Mouse (Mus musculus) CH12.LX (cell line): ENCODE data around the gene Lztr1. TPM values are rescaled to one million over a fixed set of nuclear protein-coding genes. Genes with fewer than 3 reads are reported as not detected.

Source experiments
- DNase-seq: peaks from one replicate; pipeline ENCODE4 v3.0.0-alpha.2; 2013; ENCODE audit errors: extremely low read depth
- H3K27ac ChIP-seq: 2 replicates; pipeline ENCODE4 v1.5.1; 2012; ENCODE audit warnings: low read depth, mild to moderate bottlenecking, control low read depth, moderate library complexity; ENCODE audit not compliant: insufficient read depth
- H3K27me3 ChIP-seq: replicated peaks from 2 replicates; pipeline ENCODE3; 2012; ENCODE audit warnings: inconsistent platforms
- H3K36me3 ChIP-seq, 2 experiments: replicated peaks in 1 of 2; 2 replicates each; pipeline versions ENCODE3 to v1.6.1; 2012; ENCODE audit warnings: inconsistent platforms in 1 of 2, low read length in 1 of 2, mild to moderate bottlenecking in 1 of 2, mixed read lengths in 1 of 2, moderate library complexity in 1 of 2; ENCODE audit not compliant: control insufficient read depth in 1 of 2, insufficient read depth in 1 of 2
- H3K4me1 ChIP-seq, 2 experiments: 2 replicates each; pipeline ENCODE4 v1.6.1; 2012; ENCODE audit warnings: inconsistent platforms in 1 of 2, moderate library complexity in 1 of 2; ENCODE audit not compliant: insufficient read depth in 2 of 2, control insufficient read depth in 1 of 2
- H3K4me2 ChIP-seq: 2 replicates; pipeline ENCODE4 v1.6.1; 2012; ENCODE audit warnings: low read depth, mild to moderate bottlenecking, control low read depth; ENCODE audit not compliant: poor library complexity, insufficient read depth, severe bottlenecking
- H3K4me3 ChIP-seq, 3 experiments: fragments of 150-350 bp in 1 of 3; sonication (generic) in 1 of 3; replicated peaks in 1 of 3; 2 replicates each; pipeline versions ENCODE3 to v1.5.1; 2011 to 2012; ENCODE audit warnings: low read depth in 2 of 3, low read length in 2 of 3, mild to moderate bottlenecking in 2 of 3, moderate library complexity in 2 of 3, control low read depth in 1 of 3, improper control_type of control experiment in 1 of 3, inconsistent platforms in 1 of 3, mixed read lengths in 1 of 3; ENCODE audit not compliant: poor library complexity in 1 of 3
- H3K79me2 ChIP-seq: replicated peaks from 2 replicates; pipeline ENCODE4 v1.6.1; 2012; ENCODE audit warnings: mild to moderate bottlenecking, moderate library complexity; ENCODE audit not compliant: control insufficient read depth, poor library complexity, insufficient read depth, severe bottlenecking; ENCODE audit errors: extremely low read depth
- H3K9ac ChIP-seq: 2 replicates; pipeline ENCODE4 v1.6.1; 2012; ENCODE audit warnings: low read depth, mild to moderate bottlenecking, control low read depth, moderate library complexity; ENCODE audit not compliant: insufficient read depth
- H3K9me3 ChIP-seq: replicated peaks from 2 replicates; pipeline ENCODE3; 2012; ENCODE audit warnings: low read length, inconsistent platforms, mixed read lengths
- BHLHE40 ChIP-seq: IDR thresholded peaks from 2 replicates; pipeline ENCODE4 v1.6.1; 2011; ENCODE audit warnings: mild to moderate bottlenecking, low read depth, low read length, improper control_type of control experiment
- CTCF ChIP-seq, 2 experiments: IDR thresholded peaks in 1 of 2; conservative IDR thresholded peaks in 1 of 2; 2 replicates each; pipeline ENCODE4 v1.5.1; 2011 to 2012; ENCODE audit warnings: low read depth in 2 of 2, low read length in 2 of 2, improper control_type of control experiment in 1 of 2, inconsistent platforms in 1 of 2, mild to moderate bottlenecking in 1 of 2, moderate library complexity in 1 of 2
- IRF4 ChIP-seq: IDR thresholded peaks from 2 replicates; pipeline ENCODE4 v1.6.1; 2014; ENCODE audit warnings: low read depth, mild to moderate bottlenecking, inconsistent platforms, low read length, improper control_type of control experiment
- MAX ChIP-seq: IDR thresholded peaks from 2 replicates; pipeline ENCODE4 v1.6.1; 2011; ENCODE audit warnings: low read length, improper control_type of control experiment
- MYC ChIP-seq: IDR thresholded peaks from 2 replicates; pipeline ENCODE4 v1.6.1; 2011; ENCODE audit warnings: low read depth, mild to moderate bottlenecking, improper control_type of control experiment, low read length
- NRF1 ChIP-seq: IDR thresholded peaks from 2 replicates; pipeline ENCODE4 v1.6.1; 2014; ENCODE audit warnings: low read depth, mild to moderate bottlenecking, inconsistent platforms, low read length, improper control_type of control experiment, moderate library complexity
- RAD21 ChIP-seq: IDR thresholded peaks from 2 replicates; pipeline ENCODE4 v1.6.1; 2011; ENCODE audit warnings: low read depth, mild to moderate bottlenecking, low read length, improper control_type of control experiment, moderate library complexity
- UBTF ChIP-seq: IDR thresholded peaks from 2 replicates; pipeline ENCODE4 v1.6.1; 2012; ENCODE audit warnings: low read depth, mild to moderate bottlenecking, inconsistent platforms, low read length, improper control_type of control experiment, moderate library complexity
- USF2 ChIP-seq: conservative IDR thresholded peaks from 2 replicates; pipeline ENCODE4 v1.6.1; 2011; ENCODE audit warnings: low read depth, low read length, improper control_type of control experiment
- ZKSCAN1 ChIP-seq: IDR thresholded peaks from 2 replicates; pipeline ENCODE4 v1.6.1; 2012; ENCODE audit warnings: low read depth, inconsistent platforms, low read length, improper control_type of control experiment, borderline replicate concordance
- dilution Hi-C: fragments of 300-500 bp; cut with MboI; formaldehyde crosslinking; loops from 2 replicates; pipeline ENCODE4 v1.14.3; 2020; ENCODE audit warnings: low sequenced_read_pairs; ENCODE audit not compliant: extremely low pct_unique_long_range_greater_than_20kb, extremely low pct_ligation_motif_present
- in situ Hi-C: fragments of 300-500 bp; cut with MboI; formaldehyde crosslinking; loops from 3 replicates; pipeline ENCODE4 v1.14.3; 2019; ENCODE audit warnings: low sequenced_read_pairs, low pct_ligation_motif_present, low pct_unique_long_range_greater_than_20kb, mixed read lengths
- polyA plus RNA-seq: library from polyadenylated mRNA; unstranded; fragments of >175 nt; gene quantifications from 2 replicates; pipeline ENCODE4 v1.2.1, GENCODE M21; 2012; ENCODE audit warnings: low read depth; ENCODE audit not compliant: insufficient read length
- total RNA-seq, 2 experiments: library from RNA; depleted of rRNA; stranded (reverse); fragments of 300-350 nt in 1 of 2; fragments of >200 nt in 1 of 2; gene quantifications; 2 replicates each; pipeline ENCODE4 v1.2.3; 2012 to 2014

Lztr1 gene
- total and polyA plus RNA-seq, 3 experiments: 110 to 138 (median 111) TPM

- dilution Hi-C loops: no loop called here
- TF ChIP-seq UBTF: no peak
- no peak for TF ChIP-seq BHLHE40
- TF ChIP-seq MAX: no peak
- TF ChIP-seq RAD21: no peak
- TF ChIP-seq CTCF (conservative IDR thresholded peaks at IDR 0.05 in 1 of 2, IDR thresholded peaks at IDR 0.05 in 1 of 2; ENCODE audit: low read depth in 2 of 2, low read length in 2 of 2): 0 out of 4 replicates have a peak, but pooled peaks of 1 of the 2 experiments have one; percentile 2
- TF ChIP-seq ZKSCAN1: no peak
- TF ChIP-seq MYC: no peak
- TF ChIP-seq, all 38 proteins: peak for 1
- H3K9me3 ChIP-seq: no peaks in the 10 kb centered on the region
- in situ Hi-C loops: no loop called here
- DNase-seq: no peak
- H3K9ac ChIP-seq: no peak within 1 kb of the TSS
- peaks cover 78% of the 10 kb centered on the region for H3K27me3 ChIP-seq
- no peak within 1 kb of the TSS for H3K27ac ChIP-seq
- no peak within 1 kb of the TSS for H3K4me3 ChIP-seq
- no peaks in the 10 kb centered on the region for H3K79me2 ChIP-seq
- no peaks in the 10 kb centered on the region for H3K36me3 ChIP-seq
- H3K4me2 ChIP-seq: no peak within 1 kb of the TSS
- peaks cover 9% of the 10 kb centered on the region in 2 experiments for H3K4me1 ChIP-seq
These were observed 52.8 kb downstream of the Lztr1 start, which contains the start of gene Lrrc74b for GRCm38 (mm10) chr16:17561128-17561750. Gene Lrrc74b, minus strand, starts transcription at chr16:17561247.

- in situ Hi-C loops: no loop called here
- Histone ChIP-seq H3K27me3 (peaks cover 82% of the 10 kb centered on the region), H3K36me3 (no peaks in the 10 kb centered on the region)
- TF ChIP-seq BHLHE40: peak; percentile 18; the same call in 1 of the 2 replicates
- no peak for TF ChIP-seq IRF4
- no peak for TF ChIP-seq NRF1
- TF ChIP-seq, all 38 proteins: peak for 1
- Histone ChIP-seq H3K79me2 (no peaks in the 10 kb centered on the region), H3K9me3 (no peaks in the 10 kb centered on the region), H3K4me2 (no peak within 1 kb of the TSS), H3K27ac (no peak within 1 kb of the TSS), H3K9ac (no peak within 1 kb of the TSS), H3K4me1 (peaks cover 9% of the 10 kb centered on the region in 2 experiments; a peak in 3 of 4 replicates), H3K4me3 (no peak within 1 kb of the TSS)
- no peak for DNase-seq
- dilution Hi-C loops: no loop called here
These were observed 53.3 kb downstream of the Lztr1 start, which contains the start of gene P2rx6 for GRCm38 (mm10) chr16:17561751-17562208. Gene P2rx6, plus strand, starts transcription at chr16:17561885.

- in situ Hi-C loops: no loop called here
- DNase-seq: no peak
- Histone ChIP-seq H3K4me1 (peaks cover 3% of the 10 kb centered on the region in 2 experiments; a peak in 3 of 4 replicates), H3K4me3 (no peak overlapping the region), H3K9me3 (no peaks in the 10 kb centered on the region), H3K4me2 (no peak overlapping the region), H3K9ac (no peak overlapping the region), H3K27ac (no peak overlapping the region), H3K79me2 (no peaks in the 10 kb centered on the region), H3K36me3 (no peaks in the 10 kb centered on the region), H3K27me3 (peaks cover 92% of the 10 kb centered on the region)
- TF ChIP-seq BHLHE40 (no peak), NRF1 (no peak), USF2 (no peak), UBTF (no peak)
- dilution Hi-C loops: no loop called here
These were observed 55.1 kb downstream of the Lztr1 start for GRCm38 (mm10) chr16:17563580-17563979.
